Mouse (Mus musculus): ENCODE results near the gene Apobec2.
"Not testable (repeated sequence)": the region's sequence is repeated elsewhere in the genome, so short reads cannot be mapped to it uniquely, and the experiment has no call there.

DNA sequence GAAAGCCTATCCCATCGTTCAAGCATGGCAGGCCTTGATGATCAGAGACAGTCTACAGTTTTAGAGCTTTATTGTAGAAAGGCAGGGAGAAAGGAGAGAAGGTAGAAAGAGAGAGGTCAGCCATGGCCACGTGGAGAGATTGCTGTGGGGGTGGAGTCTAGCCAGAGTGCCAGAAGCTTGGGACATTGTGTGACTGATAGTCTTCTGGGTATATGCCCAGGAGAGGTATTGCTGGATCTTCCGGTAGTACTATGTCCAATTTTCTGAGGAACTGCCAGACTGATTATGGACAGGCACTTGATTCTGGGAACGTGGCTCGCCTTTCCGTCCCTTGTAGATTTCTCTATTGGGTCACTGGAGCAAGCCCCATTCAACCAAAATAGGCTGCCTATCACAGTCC is 41.6 kb upstream of the Apobec2 start:
- TF ChIP-seq CTCF, EP300 (IDR thresholded peaks at IDR 0.05): not testable (repeated sequence)
